Mouse (Mus musculus): ENCODE measurements around the gene Fbxw9. TPM values are rescaled to one million over a fixed set of nuclear protein-coding genes. Genes with fewer than 3 reads are reported as not detected.

The Fbxw9 gene
- total RNA-seq (2021): 1 to 10 TPM; 3.4 to 4.3 TPM

DNA sequence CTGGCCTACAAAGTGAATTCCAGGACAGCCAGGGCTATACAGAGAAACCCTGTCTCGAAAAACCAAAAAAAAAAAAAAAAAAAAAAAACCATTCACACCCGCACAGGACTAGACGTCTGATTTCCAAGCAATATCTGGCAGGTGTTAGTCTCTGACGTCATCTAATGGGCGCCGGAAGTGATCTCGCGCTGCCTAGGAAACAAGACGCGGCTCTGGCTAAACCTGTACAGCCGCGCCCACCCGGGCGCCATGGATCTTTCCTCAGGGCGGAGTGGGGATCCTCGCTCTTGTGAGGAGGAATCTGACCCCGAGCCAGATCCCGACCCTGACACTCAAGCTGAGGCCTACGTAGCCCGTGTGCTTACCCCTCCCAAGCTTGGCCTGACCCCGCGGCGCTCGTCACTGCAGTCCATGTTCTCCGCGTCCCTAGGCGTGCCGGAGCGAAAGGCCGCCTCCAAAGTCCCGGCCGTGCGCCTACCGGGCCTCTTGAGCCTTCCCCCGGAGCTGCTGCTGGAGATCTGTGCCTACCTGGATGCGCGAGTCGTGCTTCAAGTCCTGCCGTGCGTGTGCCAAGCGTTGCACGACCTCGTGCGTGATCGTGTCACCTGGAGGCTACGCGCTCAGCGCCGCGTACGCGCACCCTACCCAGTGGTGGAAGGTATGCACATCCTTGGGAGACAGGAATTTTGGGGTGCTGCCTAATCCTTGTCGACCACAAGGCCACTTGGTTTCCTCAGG lies at the start of gene Fbxw9:
Gene Fbxw9, plus strand, starts transcription at position 177 of the 738 bp plus-strand sequence.
- DNase-seq: peak; percentile 85 to 88
- intact Hi-C loops (cut with DNase I): loop anchor here (2.0 kb wide), 1 partner anchor 23 kb away; the partner anchor contains the start of gene Tnpo2

DNA sequence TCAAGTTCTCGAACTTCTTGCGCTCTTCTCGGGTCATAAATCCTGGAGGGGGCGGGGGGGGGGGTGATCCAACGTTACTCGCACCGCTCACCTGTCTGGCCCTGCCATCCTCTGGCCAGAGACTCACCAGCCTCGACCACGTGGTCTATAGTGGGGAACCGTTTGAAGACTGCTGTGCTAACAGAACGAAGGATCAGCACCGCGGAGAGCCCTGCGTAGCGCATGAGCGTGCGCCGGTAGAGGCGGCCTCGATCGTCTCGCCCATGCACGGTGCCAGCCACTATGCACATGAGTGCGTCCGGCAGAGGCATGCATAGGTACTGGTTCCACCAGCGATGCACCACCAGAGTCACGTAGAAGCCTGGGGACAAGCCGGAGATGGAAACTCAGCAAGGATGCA lies 48.6 kb upstream of the Fbxw9 start:
- intact Hi-C loops (cut with DNase I): no loop called here
- DNase-seq: no peak

DNA sequence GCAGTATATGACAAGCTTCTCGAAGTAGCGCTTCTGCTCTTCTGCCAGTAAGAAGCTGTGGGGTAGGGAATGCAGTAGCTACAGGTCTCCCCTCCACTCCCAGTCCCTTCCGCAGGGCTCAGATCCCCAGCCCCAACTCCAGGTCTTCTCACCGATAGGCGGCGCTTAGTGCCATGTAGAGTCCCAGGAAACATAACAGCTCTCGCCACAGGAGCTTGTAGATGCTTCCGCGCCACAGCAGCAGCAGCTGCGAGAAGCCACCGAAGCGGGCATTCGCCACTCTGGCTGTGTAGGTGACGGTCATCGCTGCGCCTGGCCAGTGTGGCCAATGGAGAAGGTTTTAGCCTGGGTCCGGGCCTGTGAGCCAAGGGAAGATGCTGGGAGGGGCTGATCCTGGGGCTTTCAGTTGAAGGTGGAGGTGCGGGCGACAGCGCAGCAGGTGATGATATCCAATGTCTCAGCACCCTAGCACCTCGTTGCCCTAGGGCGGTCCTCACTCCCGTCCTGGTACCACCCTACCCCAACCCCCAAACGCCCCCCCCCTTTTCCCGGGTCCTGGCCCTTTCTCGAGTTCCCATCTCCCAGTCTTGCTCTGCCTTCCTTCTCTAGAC lies 46.5 kb upstream of the Fbxw9 start:
- intact Hi-C loops (cut with DNase I): no loop called here
- peak; percentile 53 to 58 for DNase-seq

DNA sequence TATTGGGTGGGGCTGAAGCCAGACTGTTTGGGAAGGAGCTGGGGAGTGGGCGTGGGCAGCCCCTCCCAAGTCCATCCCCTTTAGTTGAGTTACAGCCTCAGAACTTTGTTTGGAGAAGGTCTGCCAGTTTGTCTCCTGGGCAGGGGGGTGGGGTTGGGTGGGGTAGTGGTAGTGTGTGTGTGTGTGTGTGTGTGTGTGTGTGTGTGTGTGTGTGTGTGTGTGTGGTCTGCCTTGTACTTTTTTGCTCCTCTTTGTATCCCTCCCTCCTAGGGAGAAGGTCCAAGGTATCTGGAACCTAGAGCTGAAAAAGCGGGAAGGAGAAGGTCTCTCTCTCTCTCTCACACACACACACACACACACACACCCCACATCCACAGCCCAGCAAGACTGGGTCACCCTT lies 45.4 kb upstream of the Fbxw9 start, which contains the start of gene Best2:
Gene Best2, minus strand, starts transcription at position 101 of the 400 bp plus-strand sequence.
- intact Hi-C loops (cut with DNase I): no loop called here
- DNase-seq: no peak

DNA sequence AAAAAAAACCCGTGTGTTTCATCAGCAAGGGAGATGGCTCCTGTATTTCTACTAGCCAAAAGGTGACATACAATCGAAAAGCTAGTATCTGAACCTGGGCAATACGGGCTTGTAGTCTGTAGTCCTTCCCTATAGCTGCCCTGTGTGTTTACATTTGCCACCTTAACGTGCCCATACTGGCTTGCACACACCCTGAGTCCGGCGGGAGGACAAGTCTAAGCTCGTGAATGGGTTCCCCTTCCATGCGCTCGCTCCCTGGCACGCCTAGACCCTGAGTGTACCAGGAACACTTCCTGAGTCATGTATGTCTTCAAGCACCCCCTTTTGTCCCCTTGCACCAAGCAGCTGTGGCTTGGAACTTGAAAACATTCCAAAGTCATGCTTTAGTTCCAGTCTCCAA lies 43.1 kb upstream of the Fbxw9 start:
- intact Hi-C loops (cut with DNase I): no loop called here
- DNase-seq: no peak

DNA sequence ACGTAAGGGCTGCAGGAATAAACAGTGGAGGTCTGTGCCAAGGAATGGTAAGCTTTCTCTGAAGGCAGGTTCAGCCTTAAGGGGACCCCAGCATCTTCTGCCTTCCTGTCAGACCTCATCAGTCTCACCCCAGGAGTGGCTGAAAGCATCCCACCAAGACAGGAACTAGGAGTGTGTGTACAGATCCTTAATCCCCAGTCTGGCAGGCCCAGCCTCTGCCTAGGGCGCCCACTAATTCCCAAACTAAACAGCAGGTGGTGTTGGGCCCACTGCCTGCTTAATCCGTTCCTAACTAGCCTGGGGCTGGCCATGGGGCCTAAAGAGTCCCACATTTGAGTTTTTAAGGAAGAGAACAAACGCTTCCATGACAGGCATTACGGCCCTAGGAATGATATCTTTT lies 42.6 kb upstream of the Fbxw9 start:
- intact Hi-C loops (cut with DNase I): no loop called here

DNA sequence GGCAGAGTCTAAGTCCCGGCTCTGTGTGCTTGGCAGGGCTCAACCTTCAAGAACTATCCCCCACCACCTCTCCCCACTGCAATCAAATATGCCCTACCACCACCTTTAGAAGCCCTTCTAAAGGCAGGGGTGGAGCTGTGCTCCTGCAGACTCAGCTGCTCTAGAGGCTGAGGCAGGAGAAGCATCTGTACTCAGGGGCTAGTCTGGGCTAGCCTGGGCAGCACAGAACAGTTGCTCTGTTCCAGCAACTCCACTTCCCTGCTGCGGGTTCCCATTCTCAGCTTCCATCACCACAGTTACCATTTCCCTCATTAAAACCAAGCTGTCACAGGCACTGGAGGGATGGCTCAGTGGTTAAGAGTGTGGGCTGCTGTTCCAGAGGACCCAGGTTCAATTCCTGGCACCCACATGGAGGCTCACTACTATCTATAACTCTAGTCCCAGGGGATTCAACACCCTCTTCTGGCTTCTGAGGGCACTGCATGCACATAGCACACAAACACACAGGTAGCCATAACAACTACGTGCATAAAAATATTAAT lies 38.3 kb upstream of the Fbxw9 start:
- intact Hi-C loops (cut with DNase I): no loop called here
- no peak for DNase-seq

More for the DNA sequence above, 42.6 kb upstream of the Fbxw9 start:
- no peak for DNase-seq

DNA sequence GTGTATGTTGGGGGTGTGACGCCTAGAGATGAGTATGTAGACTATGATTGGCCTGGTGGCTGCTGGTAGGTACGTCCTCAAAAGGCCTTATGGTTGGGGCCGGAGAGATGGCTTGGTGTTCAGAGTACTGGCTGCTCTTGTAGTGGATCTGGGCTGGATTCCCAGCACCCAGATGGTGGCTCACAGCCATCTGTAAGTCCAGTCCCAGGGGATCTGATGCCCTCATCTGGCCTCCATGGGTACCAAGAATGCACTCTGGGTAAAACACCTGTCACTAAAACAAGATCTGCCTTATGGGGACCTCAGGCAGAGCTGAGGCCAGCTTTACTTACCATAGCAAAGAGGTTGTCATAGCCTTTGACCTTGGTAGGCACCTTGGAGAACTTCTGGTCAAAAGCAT lies 36.0 kb upstream of the Fbxw9 start:
- no peak for DNase-seq
- intact Hi-C loops (cut with DNase I): no loop called here

DNA sequence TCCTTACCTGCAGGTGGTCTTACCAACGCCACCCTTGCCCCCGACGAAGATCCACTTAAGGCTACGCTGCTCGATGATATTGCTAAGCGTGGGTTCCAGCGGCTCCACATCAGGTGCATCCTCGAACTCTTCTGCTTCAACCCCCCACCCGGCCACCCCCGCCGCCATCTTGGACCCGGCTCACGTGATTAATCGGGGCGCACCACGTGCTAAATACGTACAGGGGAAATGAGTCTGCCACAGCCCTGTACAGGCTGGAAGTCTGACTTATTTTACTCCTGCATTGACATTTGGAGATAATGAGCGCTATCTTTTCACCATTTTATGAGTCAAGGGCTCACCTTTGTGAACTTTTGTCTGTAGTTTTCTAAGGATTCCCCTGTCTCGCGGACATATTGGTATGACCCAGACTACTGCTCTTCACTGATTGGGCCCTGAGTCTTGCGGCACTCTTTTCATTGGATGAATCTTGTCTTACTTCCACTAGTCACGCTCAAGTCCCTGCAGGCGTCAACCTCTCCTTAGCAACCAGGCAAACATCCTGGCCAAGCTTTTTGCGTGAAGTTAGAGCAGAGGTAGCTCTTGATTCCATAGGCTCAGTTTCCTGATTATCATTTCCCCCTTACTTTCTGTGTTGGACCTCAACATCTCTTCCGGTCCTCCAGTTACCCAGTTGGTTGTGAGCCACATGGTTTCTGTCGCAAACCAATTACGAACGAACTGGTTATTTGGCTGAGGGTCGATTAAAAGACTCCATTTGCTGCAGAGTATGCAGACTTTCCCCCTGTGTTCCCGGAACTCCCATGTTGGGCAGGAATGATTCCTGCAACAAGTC lies 34.5 kb upstream of the Fbxw9 start, which contains the start of gene Asna1:
Gene Asna1, minus strand, starts transcription at position 184 of the 835 bp plus-strand sequence.
- intact Hi-C loops (cut with DNase I): loop anchor here (5.0 kb wide), 1 partner anchor 48 kb away; the partner anchor contains the start of gene Junb
- DNase-seq: peak; percentile 81 to 89

DNA sequence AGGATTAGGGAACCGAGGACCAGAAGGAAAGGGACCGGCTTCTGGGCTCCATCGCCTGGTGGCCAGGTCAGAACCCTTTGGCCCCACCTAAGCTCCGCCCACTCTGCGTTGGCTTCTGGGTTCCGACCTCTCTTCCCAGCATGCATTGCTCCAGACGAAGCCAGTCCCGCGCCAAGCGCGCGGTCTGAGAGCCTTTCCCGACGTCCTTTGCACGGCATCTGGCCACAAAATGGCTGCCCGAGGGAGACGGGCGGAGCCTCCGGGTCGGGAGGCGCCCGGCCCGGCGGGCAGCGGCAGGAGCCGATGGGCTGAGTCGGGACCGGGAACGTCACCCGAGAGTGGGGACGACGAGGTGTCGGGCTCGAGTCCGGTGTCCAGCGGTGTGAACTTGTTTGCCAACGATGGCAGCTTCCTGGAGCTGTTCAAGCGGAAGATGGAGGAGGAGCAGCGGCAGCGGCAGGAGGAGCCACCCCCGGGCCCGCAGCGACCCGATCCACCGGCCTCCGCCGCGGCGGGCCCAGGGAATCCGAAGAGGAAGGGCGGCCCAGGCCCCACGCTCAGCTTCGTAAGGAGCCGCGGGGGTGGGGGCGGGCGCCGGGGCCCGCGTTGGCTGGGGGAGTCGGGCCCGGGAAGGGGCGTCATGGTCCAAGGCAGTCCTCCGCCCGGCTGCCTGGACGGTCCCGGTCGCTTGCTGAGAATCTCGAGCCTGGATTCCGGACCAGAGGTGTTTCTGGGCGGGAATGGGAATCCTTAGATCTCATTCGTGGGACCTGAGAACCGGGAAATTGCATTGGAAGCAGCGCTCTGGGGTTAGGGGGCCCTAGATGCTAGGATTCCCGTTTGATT lies 33.0 kb upstream of the Fbxw9 start, which contains the start of gene Trir:
Gene Trir, plus strand, starts transcription at position 154 of the 846 bp plus-strand sequence.
- intact Hi-C loops (cut with DNase I): loop anchor here (5.0 kb wide), 1 partner anchor 50 kb away; the partner anchor contains the start of gene Junb
- peak; percentile 97 to 98 for DNase-seq

DNA sequence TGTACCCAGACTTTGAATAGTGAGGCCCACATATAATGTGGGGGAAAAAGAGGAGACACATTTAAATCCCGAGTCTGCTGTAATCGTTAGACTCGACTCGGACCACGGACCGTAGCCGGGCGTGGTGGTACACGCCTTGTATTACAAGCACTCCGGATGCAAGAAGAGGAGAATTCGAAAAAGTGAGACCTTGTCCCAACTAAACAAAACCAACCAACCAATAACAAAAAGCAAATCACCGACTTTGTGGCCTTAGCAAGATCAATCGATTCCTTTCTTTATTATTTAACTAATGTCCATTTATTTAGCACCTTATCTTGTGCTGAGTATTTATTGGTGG lies 32.4 kb upstream of the Fbxw9 start:
- intact Hi-C loops (cut with DNase I): loop anchor here (5.0 kb wide), 1 partner anchor 50 kb away; the partner anchor contains the start of gene Junb
- no peak for DNase-seq

DNA sequence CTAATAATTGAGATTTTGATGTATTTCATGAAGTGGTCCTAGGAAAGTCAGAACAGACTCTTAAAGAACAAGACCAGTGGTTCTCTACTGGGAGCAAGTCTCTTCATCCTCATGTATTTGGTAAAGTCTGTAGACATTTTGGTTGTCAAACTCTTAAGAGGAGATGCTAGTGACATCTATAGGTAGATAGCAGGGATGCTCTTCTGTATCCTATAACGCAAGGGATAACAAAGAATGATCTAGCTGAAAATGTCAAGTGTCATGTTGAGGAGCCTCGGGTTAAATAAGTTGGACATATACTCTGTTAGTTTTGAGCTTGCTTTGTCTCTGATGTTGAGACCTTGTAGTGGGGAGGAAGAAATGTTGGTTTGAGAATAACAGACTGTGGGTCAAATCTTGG lies 31.9 kb upstream of the Fbxw9 start:
- intact Hi-C loops (cut with DNase I): loop anchor here (5.0 kb wide), 1 partner anchor 51 kb away; the partner anchor contains the start of gene Junb
- no peak for DNase-seq

DNA sequence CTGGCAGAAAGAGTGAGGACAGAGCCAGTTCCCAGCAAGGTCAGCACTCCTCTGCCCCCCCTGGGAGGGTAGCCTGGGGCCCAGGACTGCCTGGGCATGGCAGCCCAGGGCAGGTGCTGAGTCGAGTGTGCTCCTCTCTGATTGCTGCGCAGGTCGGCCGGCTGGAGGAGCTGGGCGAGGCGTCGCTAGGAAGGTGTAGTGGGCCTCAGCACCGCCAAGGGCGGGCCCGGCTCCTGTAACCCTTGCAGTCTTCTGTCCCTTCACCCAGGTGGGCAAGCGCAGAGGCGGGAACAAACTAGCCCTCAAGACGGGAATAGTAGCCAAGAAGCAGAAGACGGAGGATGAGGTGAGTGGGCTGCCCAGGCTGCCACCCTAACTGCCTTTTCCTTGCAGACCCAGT lies 30.6 kb upstream of the Fbxw9 start:
- intact Hi-C loops (cut with DNase I): loop anchor here (5.0 kb wide), 1 partner anchor 52 kb away; the partner anchor contains the start of gene Junb
- DNase-seq: no peak

DNA sequence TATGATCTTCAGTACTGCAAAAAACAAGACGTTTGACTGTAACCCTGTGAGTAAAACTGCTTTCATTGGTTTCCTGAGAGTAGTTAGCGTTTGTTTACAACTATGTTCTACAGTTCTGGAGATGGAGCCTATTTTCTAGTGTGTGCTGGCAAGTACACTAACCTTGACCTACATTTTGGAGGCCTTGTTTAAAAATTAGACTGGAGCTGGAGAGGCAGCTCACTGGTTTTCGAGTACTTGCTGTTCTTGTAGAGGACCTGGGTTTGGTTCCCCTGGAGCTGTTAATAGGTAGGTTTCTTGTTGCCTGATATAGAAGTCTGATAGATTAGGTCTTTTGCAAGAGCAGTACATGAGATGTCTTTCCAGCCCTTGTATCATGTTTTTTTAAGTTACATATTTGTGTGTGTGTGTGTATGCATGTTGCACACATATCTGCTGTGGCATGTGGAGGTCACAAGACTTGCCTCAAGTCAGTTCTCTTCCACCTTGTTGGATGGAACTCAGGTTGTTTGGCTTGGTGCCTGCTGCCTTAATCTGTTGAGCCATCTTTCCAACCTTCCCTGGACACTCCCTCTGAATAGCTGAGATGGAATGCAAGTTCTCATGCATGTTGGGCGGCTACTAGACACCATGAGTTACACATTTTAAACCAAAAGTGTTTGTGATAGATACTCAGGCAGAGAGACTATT lies 27.1 kb upstream of the Fbxw9 start:
- intact Hi-C loops (cut with DNase I): no loop called here
- DNase-seq: no peak

DNA sequence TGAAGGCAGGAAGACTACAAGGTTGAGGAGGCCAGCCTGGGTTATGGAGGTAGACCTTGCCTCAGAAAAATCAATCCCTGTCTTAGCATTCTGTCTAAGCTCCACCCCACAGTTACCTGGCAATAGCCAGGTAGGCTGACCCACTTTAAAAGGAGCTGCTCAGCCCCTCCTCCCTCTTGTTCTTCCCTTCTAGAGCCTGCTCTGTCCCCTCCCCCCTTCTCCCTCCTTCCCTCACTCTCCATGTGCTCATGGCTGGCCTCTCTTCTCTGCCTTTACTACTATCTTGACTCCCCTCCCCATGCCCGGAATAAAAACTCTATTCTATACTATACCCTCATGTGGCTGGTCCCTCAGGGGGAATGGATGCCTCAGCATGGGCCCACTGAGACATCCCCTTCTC lies 26.0 kb upstream of the Fbxw9 start:
- intact Hi-C loops (cut with DNase I): no loop called here
- no peak for DNase-seq

DNA sequence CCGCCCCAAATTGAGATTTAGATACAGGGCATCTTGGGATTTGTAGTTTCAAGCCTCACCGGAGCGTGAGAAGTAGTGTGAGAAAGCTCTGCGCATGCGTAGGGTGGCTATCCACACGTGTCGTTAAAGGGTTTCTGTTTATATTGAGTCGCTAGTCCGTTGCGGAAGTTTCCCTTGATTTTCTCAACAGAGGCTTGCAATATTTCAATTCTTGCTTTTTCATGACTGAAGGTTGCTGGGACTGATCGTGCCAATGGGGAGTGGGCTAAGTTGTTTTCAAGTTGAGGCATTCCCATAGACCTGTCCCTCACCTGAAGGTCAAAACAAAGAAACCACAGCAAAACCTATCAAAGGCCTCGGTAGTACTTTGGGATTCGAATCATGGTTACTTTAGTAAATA lies 25.1 kb upstream of the Fbxw9 start:
- intact Hi-C loops (cut with DNase I): no loop called here
- peak; percentile 53 to 64 for DNase-seq

DNA sequence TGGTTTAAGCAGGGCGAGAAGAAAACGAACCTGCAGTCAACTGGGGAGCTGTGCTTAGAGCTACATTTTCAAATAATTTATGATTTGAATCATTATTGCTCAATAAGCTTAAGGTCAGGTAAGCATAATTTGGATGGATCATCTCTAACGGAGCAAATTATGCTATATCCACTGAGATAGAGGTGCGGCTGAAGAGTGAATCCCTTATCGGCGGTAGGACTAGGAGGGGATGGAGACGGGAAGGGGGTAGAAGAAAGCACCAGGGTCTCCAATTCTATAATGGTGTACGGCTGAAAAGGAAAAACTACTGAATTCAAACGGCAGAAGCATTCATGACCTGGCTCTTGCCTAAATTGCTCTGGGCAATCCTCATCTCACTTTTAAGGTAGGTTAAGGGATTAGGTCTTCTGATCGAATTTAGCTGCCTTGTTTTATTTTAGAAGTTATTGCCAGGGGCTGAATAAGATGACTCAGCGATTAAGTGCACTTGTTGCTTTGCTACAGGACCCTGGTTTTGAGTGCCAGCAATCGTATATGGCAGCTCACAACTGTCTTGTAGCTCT lies 24.6 kb upstream of the Fbxw9 start:
- intact Hi-C loops (cut with DNase I): no loop called here
- no peak for DNase-seq

DNA sequence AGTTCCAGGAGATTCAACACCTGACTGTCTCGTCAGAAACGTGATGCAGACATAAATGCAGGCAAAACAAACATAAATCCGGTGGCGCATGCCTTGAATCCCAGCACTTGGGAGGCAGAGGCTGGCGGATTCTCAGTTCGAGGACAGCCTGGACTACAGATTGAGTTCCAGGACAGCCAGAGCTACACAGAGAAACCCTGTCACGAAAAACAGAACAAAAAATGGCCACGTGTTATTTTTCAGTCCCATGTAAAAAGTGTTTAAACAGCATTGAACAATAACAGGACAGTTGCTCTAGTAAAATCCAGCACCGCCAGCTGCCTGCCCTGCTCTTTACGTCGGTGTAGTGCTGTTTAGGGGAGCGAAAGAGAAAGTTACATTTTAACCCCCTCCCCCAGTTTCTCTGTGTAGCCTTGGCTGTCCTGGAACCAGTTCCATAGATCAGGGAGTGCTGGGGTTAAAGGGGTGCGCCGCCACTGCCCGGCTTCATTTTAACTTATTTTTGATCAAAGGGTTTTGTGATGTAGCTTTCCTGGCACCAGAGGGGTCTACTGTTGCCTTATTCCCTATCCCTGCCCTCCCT lies 24.0 kb upstream of the Fbxw9 start:
- peak; percentile 21 to 26 for DNase-seq
- intact Hi-C loops (cut with DNase I): loop anchor here (2.0 kb wide), 1 partner anchor 25 kb away; the partner anchor contains the start of gene Fbxw9

Data from heart, postnatal 36 days (tissue).